Mouse (Mus musculus) stomach, embryonic 16.5 days (tissue): ENCODE measurements around the gene Nubpl. TPM values are rescaled to one million over a fixed set of nuclear protein-coding genes. Genes with fewer than 3 reads are reported as not detected.

Experiments used
- ATAC-seq: fragments of 200-750 bp; cut with Nextera tagmentation; 2 replicates; pipeline ENCODE4 v1.8.0; 2017; ENCODE audit warnings: moderate number of reproducible peaks, moderate TSS enrichment; ENCODE audit not compliant: insufficient read depth, low FRiP score
- H3K27ac ChIP-seq: fragments of 300-500 bp; sonication (generic); 2 replicates; pipeline ENCODE4 v1.5.1; 2014; ENCODE audit warnings: low read length
- H3K27me3 ChIP-seq: fragments of 300-500 bp; sonication (generic); 2 replicates; pipeline ENCODE4 v1.6.1; 2014; ENCODE audit warnings: low read length, control low read depth, mixed read lengths; ENCODE audit not compliant: control insufficient read depth, insufficient read depth
- H3K36me3 ChIP-seq: fragments of 300-500 bp; sonication (generic); 2 replicates; pipeline ENCODE4 v1.6.1; 2014; ENCODE audit warnings: low read length; ENCODE audit not compliant: control insufficient read depth, insufficient read depth
- H3K4me1 ChIP-seq: fragments of 300-500 bp; sonication (generic); 2 replicates; pipeline ENCODE4 v1.6.1; 2014; ENCODE audit warnings: low read length, control low read depth, mixed read lengths; ENCODE audit not compliant: control insufficient read depth, insufficient read depth
- H3K4me2 ChIP-seq: fragments of 300-500 bp; sonication (generic); 2 replicates; pipeline ENCODE4 v1.6.1; 2014; ENCODE audit warnings: low read depth, low read length, mixed read lengths
- H3K4me3 ChIP-seq: fragments of 300-500 bp; sonication (generic); replicated peaks from 2 replicates; pipeline ENCODE4 v1.5.1; 2014; ENCODE audit warnings: mild to moderate bottlenecking, low read length
- H3K9ac ChIP-seq: fragments of 300-500 bp; sonication (generic); 2 replicates; pipeline ENCODE4 v1.6.1; 2014; ENCODE audit warnings: low read length
- H3K9me3 ChIP-seq: fragments of 300-500 bp; sonication (generic); replicated peaks from 2 replicates; pipeline ENCODE4 v1.6.1; 2016; ENCODE audit warnings: low read length, control low read depth; ENCODE audit not compliant: control insufficient read depth
- WGBS: fragments of 180-500 bp; shearing (Covaris S2); extraction: QIAGEN DNeasy Blood & Tissue Kit; methylation state at CpG from one replicate; pipeline ENCODE4 v1.1.7; 2014; 5-methylcytosine and 5-hydroxymethylcytosine counted together
- polyA plus RNA-seq: library from polyadenylated mRNA; unstranded; fragments of >200 nt; fragmentation: Nextera tagmentation; extraction: Ambion mirVana; gene quantifications from 2 replicates; pipeline ENCODE4 v1.2.1, GENCODE M21; 2015

Nubpl gene
- polyA plus RNA-seq, 1 experiment from 2014 or later, result 9.6 TPM

DNA sequence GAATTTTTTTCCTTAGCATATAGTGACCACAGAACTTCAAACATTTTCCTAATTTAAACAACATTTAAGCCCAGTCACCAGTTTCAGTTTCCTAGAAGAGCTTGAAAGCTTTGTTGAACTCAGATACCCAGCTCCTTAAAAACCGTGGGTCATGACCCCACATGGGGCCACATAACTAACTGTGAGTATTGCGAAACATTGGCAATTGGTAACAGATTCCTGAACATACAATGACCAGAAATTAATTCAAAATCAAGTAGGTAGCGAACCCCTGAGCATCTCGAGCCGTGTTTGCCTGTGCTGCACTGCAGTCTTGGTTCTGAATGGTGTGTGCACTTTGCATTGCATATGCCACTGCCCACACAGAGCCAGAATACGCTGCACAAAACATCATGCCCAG is 221.6 kb downstream of the Nubpl start:
- Histone ChIP-seq H3K27ac (no peak overlapping the region), H3K4me1 (no peaks in the 10 kb centered on the region), H3K4me3 (no peak overlapping the region), H3K9ac (no peak overlapping the region), H3K4me2 (no peak overlapping the region), H3K36me3 (no peaks in the 10 kb centered on the region), H3K27me3 (no peaks in the 10 kb centered on the region), H3K9me3 (no peaks in the 10 kb centered on the region)
- ATAC-seq, result no peak
- WGBS, result 87% methylated on average over 6 of the region's 6 CpGs

DNA sequence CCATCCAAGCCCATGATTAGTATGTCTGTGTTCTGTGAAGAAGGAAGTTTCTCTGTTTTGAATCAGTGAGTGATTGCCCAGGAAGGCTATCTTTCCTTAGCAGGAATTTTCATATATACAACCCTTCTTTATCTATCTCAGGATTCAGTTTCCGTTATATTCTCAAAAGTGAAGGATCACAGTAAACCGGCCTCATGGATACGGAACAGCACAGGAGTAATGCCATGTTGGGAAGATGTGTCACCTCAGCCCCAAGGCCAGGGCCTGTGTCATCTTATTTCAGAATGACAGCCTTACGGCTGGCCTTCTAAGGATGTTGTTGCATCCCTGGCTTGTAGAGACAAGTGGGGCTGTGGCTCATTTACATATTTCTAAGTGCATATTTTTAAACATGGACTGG is 231.0 kb downstream of the Nubpl start:
- H3K27ac ChIP-seq, result no peak overlapping the region
- no peaks in the 10 kb centered on the region for H3K4me1 ChIP-seq
- no peak overlapping the region for H3K4me3 ChIP-seq
- no peak for ATAC-seq
- no peaks in the 10 kb centered on the region for H3K36me3 ChIP-seq
- WGBS, result 92% methylated on average over 4 of the region's 4 CpGs
- H3K27me3 ChIP-seq, result no peaks in the 10 kb centered on the region
- H3K9ac ChIP-seq, result no peak overlapping the region
- H3K9me3 ChIP-seq, result no peaks in the 10 kb centered on the region
- no peak overlapping the region for H3K4me2 ChIP-seq

DNA sequence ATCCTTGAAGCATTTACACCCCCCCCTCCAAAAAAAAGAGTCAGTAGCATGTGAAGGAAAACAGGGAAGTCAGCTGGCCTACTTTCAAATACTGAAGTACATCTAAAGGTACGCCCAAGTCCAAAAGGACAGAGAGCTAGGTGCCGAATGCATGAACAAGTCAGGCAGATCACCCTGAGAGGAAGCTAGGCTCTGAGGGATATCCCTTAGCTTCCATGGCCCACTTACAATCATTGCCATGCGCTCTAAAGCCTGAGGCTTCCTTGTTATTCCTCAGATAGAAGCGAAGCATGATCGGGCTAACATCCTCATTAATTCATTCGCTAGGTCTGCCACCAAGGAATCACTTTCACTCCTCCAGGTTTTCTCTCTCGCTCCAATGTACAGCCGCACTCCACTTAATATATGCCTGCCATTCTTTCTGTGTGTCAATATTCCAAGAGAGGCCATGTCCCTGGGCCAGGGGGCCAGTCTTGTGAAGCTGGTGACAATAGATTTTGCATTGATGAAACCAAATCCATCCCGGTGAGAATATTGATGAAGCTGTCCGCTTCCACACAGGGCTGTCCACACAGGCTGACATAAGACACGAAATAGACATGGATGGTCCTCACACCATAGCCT is 237.7 kb downstream of the Nubpl start:
- WGBS, result 87% methylated on average over 11 of the region's 11 CpGs
- Histone ChIP-seq H3K9me3 (no peaks in the 10 kb centered on the region), H3K36me3 (no peaks in the 10 kb centered on the region), H3K27ac (no peak overlapping the region), H3K27me3 (no peaks in the 10 kb centered on the region), H3K9ac (no peak overlapping the region), H3K4me2 (no peak overlapping the region), H3K4me3 (no peak overlapping the region), H3K4me1 (no peaks in the 10 kb centered on the region)
- no peak for ATAC-seq

DNA sequence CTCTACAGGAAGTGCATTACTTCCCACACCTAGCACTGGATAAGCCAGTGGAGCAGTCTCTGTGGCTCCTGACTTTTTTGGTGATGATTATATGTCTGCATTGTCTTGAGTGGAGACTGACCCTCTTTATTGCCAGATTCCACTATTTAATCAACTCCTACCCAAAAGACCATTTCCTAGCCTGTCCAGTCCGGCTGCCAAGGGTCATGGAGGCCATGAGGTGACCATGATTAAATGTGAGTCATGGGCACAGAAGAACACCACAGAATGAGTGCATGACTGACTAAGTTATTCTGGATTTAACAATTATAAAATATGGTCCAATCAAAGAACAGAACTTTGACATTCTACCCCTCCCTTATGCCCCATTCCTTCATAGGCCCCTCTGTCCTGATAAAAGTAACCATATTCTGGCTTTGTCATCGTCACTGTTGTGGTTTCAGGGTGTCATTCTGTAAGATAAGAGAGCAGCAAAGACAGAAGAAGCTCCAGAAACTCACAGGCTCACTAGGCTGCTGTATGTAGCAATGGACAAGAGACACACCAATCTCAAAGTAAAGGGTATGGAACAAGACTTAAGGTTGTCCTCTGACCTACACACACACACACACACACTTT is 240.7 kb downstream of the Nubpl start:
- ATAC-seq, result no peak
- no peak overlapping the region for H3K27ac ChIP-seq
- H3K9me3 ChIP-seq, result no peaks in the 10 kb centered on the region
- H3K9ac ChIP-seq, result no peak overlapping the region
- H3K4me2 ChIP-seq, result no peak overlapping the region
- H3K27me3 ChIP-seq, result no peaks in the 10 kb centered on the region
- 62% methylated on average over 2 of the region's 2 CpGs for WGBS
- H3K36me3 ChIP-seq, result no peaks in the 10 kb centered on the region
- no peak overlapping the region for H3K4me3 ChIP-seq
- H3K4me1 ChIP-seq, result no peaks in the 10 kb centered on the region

DNA sequence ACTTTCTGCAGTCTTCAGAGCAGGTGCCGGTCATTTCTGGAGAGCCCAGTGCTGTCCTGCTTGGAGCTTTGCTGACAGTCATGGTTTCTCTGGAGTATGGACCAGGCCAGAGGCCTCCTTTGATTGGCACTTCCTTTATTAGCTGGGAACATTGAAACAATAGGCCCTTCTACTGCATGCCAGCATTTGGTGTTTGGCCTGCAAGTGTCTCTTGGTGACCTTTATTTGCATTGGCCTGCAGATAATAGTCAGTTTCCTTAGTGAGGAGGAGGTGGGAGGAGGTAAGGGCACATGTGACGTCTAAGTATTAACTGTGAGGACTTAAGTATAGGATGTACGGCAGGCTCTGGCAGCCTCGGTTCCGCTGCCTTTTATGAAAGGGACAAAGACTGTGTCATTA is 249.1 kb downstream of the Nubpl start:
- H3K27ac ChIP-seq, result no peak overlapping the region
- H3K9me3 ChIP-seq, result no peaks in the 10 kb centered on the region
- WGBS, result 64% methylated on average over 5 of the region's 5 CpGs
- no peaks in the 10 kb centered on the region for H3K36me3 ChIP-seq
- H3K27me3 ChIP-seq, result no peaks in the 10 kb centered on the region
- H3K9ac ChIP-seq, result no peak overlapping the region
- no peak overlapping the region for H3K4me3 ChIP-seq
- H3K4me2 ChIP-seq, result no peak overlapping the region
- no peaks in the 10 kb centered on the region for H3K4me1 ChIP-seq
- no peak; the same call in 1 of the 2 replicates for ATAC-seq

DNA sequence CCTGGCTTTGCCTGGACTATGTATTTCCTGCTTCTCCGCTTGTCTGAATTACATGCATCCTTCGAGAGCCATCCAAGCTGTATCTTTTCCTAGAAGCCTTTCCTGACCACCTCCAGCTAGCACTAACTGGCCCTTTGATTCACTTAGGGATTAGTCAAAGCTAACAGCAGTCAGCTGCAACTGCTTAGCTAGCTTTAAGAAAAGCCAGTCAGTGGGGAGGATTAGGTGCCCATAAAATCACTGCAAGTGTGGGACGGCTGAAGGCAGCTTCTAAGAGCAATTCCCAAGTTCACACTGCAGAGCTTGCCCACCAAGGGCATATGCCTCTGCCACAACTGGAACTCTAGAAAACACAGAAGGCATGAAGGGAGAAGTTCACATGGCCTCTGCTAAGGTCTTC is 252.7 kb downstream of the Nubpl start:
- 65% methylated on average over 3 of the region's 3 CpGs for WGBS
- Histone ChIP-seq H3K4me2 (no peak overlapping the region), H3K36me3 (no peaks in the 10 kb centered on the region), H3K27me3 (no peaks in the 10 kb centered on the region), H3K9me3 (no peaks in the 10 kb centered on the region), H3K4me3 (no peak overlapping the region), H3K27ac (no peak overlapping the region), H3K4me1 (no peaks in the 10 kb centered on the region), H3K9ac (no peak overlapping the region)
- no peak for ATAC-seq

DNA sequence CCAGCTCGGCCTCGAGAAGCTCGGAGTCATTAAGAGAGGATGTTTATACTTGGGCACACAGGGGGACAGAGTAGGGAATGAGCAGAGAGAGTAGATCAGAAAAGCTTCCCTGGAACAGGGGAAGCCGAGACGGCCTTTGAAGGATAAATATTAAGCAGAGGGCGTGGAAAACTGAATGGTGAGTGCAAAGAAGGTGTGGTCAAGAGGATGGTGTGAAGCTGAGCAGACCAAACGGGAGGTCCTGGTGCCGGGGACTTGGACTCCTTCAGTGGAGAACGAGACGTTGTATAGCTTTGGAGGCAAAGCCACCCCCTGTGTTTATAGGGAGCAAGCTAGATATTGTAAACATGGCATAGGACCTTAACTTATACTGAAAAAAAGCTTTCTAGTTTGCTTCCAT is 261.9 kb downstream of the Nubpl start:
- no peaks in the 10 kb centered on the region for H3K27me3 ChIP-seq
- no peaks in the 10 kb centered on the region for H3K4me1 ChIP-seq
- no peaks in the 10 kb centered on the region for H3K9me3 ChIP-seq
- no peak overlapping the region for H3K4me3 ChIP-seq
- no peak overlapping the region for H3K27ac ChIP-seq
- 33% methylated on average over 10 of the region's 10 CpGs for WGBS
- no peak overlapping the region for H3K9ac ChIP-seq
- no peak overlapping the region for H3K4me2 ChIP-seq
- ATAC-seq, result peak; percentile 58; the same call in 1 of the 2 replicates
- H3K36me3 ChIP-seq, result no peaks in the 10 kb centered on the region

DNA sequence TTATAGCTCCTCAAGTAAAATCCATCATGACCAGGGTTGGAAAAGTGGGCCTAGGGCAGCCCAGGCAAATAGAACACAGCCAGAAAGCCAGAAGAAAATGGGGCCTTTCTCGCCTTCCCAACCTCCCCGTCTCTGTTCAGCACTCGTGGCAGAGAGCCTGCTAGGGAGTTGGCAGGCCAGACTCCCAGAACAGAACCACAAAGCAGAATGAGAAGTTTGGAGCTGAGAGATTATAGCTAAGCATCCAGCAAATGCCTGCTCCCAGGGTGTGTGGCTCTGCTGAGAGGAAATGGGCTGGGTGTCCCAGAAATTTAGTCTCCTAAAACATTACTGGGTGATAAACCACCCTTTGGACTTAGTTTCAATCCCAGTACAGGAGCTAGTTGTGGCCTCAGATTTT is 262.6 kb downstream of the Nubpl start:
- no peaks in the 10 kb centered on the region for H3K9me3 ChIP-seq
- no peak overlapping the region for H3K4me2 ChIP-seq
- no peaks in the 10 kb centered on the region for H3K4me1 ChIP-seq
- no peaks in the 10 kb centered on the region for H3K27me3 ChIP-seq
- WGBS, result 47% methylated on average over 3 of the region's 3 CpGs
- ATAC-seq, result no peak
- no peaks in the 10 kb centered on the region for H3K36me3 ChIP-seq
- H3K9ac ChIP-seq, result no peak overlapping the region
- H3K4me3 ChIP-seq, result no peak overlapping the region
- H3K27ac ChIP-seq, result no peak overlapping the region

DNA sequence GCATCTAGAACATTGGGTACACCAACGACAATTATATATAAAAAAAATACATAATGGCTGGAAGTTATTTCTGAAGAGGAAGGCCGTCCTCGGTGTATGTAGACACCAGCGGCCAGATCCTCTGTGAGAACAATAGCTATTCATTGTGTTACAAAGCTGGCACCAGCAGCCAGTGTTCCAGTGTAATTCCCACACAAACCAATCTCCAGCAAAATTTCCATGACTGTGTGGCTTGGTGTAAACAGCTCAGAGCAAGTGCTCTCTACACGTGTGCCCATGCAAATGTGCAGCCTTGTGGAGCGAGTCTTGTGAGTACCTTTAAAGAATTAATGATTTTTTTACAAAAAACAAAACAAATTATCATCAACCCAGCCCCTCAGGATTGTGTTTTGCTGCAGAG is 263.7 kb downstream of the Nubpl start:
- H3K9me3 ChIP-seq, result no peaks in the 10 kb centered on the region
- H3K4me3 ChIP-seq, result no peak overlapping the region
- no peak for ATAC-seq
- H3K27me3 ChIP-seq, result no peaks in the 10 kb centered on the region
- H3K4me1 ChIP-seq, result no peaks in the 10 kb centered on the region
- H3K36me3 ChIP-seq, result no peaks in the 10 kb centered on the region
- no peak overlapping the region for H3K9ac ChIP-seq
- H3K27ac ChIP-seq, result no peak overlapping the region
- WGBS, result 75% methylated on average over 6 of the region's 6 CpGs
- no peak overlapping the region for H3K4me2 ChIP-seq
